Mouse (Mus musculus) liver (tissue): ENCODE data around the gene Tbc1d10c.
"Not testable (repeated sequence)": the region's sequence is repeated elsewhere in the genome, so short reads cannot be mapped to it uniquely, and the experiment has no call there.

Source experiments
- DNase-seq: peaks from one replicate; pipeline ENCODE4 v3.0.0-alpha.2; 2020; ENCODE audit warnings: mixed read lengths

Tbc1d10c gene

DNA sequence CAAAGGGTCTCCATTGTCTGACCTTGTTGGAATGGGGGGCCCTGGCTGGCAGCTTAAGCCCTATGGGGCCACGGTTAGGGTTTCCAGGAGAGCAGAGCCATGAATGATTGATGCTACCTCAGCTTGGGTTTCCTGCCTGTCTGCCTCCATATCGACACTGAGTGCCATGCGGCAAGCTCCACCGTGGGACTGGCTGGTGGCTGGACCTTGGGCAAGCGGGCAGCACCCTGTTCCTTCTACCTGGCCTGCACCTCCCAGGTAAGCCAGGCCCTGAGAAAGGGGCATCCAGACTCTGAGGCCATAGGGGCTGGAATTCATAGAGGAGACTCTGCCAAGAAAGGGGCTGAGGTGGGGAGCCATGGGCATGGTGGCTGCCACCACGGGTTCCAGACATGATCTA lies 50.9 kb downstream of the Tbc1d10c start:
- no peak for DNase-seq

DNA sequence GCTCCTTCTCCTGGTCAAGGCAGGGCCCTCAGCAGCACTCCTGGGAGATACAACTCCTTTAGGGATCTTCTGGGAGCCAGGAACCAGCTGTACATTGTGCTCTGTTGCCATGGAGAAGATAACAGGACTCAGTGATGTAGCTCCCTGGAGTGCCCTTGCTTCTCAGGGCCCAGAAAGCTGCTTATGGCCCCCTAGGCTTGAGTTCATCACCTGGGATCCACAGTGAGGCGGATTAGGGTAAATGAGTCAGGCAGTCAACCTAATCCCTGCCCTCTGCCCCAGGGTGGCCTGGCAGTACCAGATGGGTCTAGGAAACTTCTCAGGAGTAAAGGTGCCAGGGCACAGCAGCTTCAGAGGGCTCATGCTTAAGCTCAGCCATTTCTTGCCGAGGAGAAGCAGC lies 51.6 kb downstream of the Tbc1d10c start, which contains the start of gene Gpr152:
Gpr152 (plus strand) TSS at position 342 of the 400 bp plus-strand sequence.
- DNase-seq: no peak

DNA sequence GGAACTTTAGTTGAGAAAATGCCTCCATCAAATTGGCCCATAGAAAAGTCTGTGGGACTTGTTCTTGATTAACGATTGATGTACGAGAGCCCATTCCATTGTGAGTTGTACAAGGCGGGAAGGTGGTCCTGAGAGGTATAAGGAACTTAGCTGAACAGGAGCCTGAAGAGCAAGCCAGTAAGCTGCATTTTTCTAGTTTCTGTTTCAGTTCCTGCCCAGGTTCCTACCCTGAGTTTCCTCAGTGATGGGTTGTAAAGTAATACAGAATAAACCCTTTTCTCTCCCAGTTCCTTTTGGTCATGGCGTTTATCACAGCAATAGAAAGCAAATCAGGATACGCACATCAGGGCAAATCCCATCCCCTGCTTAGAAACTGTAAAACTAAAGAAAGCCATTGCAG lies 53.2 kb downstream of the Tbc1d10c start:
- DNase-seq: no peak

DNA sequence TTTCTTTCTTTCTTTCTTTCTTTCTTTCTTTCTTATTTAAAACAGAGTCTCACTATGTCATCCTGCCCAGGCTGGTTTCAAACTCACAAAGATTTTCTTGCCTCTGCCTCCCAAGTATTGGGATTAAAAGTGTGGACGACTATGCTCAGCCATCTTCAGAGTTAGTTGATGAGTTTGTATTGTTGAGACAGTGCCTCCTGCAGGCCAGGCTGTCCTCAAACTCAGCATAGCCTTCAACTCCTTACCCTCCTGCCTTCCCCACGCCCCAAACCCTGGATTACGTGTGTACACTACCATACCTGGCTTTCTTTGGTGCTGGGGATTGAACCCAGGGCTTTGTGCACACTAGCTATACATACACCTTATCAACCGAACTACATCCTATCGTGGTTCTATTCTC lies 54.6 kb downstream of the Tbc1d10c start:
- no peak for DNase-seq

DNA sequence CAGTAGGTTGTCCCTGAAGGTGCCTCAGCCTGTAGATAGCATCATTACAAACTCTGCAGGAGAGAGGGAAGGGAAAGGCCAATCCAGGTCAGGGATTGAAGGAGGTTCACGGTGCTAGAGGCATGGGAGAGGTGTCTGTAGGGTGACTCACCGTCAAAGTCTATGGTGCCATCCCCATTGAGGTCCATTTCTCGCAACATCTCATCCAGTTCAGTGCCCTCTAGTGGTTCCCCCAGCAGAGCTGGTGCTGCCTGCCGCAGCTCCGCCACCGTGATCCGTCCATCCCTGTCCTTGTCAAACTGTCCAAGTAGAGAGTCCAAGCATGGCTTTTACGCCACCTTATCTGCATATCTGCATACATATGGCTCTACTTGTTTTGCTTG lies 55.1 kb downstream of the Tbc1d10c start:
- DNase-seq: not testable (repeated sequence)

DNA sequence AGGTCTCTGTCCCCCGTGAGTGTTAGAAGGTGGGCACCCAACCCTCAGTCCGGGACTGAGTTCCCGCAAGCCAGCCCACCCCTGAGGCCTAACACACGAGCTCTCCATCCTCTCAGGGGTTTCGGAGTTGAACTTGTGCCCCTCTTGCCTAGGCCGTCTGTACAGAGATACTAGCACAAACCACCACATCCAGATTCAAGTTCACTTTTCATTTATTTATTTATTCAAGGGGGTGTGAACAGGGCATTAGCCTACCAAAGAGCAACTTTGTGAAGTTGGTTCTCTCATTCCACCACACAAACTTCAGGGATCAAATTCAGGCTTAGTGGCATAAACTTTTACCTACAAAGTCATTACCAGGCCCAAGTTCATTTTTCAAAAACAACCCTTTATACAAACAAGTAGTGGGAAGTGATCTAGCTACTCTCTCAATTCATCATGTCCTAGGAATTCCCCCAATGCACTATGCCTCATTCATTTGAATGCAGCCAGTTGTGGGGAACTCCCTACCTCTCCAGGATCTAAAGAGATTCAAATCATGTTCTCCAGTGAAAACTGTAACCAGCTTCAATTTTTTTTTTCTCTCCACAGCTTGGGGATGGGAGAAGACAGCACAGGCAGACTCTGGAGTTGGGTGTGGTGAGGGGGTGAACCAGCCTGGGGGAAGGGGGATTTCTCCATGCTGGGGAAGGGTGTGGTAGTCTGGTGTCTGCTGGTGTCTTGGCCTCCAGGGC lies 55.7 kb downstream of the Tbc1d10c start:
- DNase-seq: not testable (repeated sequence)

DNA sequence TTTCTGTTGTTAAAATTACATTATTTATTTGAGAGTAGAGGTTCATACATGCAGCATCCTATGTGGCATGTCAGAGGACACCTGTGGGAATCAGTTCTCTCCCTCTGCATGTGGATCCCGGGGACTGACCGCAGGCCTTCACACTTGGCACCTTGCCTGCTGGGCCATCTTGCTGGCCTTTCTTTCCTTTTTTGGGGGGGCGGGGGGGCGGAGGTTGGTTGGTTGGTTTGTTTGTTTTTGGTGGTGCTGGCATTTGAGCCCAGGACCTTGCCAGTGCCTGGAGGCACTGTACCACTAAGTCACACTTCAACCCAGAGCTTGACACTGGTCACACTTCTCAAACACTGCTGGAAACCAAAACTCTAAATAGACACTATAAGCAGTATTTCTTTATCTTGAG lies 56.7 kb downstream of the Tbc1d10c start:
- DNase-seq: no peak
